Mouse (Mus musculus) embryonic facial prominence, embryonic 11.5 days (tissue): ENCODE data around the gene Igfbp6. TPM values are rescaled to one million over a fixed set of nuclear protein-coding genes. Genes with fewer than 3 reads are reported as not detected.
A peak's percentile ranks its signal among the peaks of the same experiment; 100 is the strongest.

Experiments
- ATAC-seq: fragments of 200-750 bp; cut with Nextera tagmentation; replicated peaks from 2 replicates; pipeline ENCODE4 v1.8.0; 2017; ENCODE audit warnings: low read depth; ENCODE audit not compliant: insufficient number of reproducible peaks, low FRiP score, low TSS enrichment
- DNase-seq: peaks from one replicate; pipeline ENCODE4 v3.0.0-alpha.2; 2015; ENCODE audit warnings: low spot score
- H3K27ac ChIP-seq: fragments of 300-500 bp; sonication (generic); replicated peaks from 2 replicates; pipeline ENCODE4 v1.5.1; 2014; ENCODE audit warnings: mild to moderate bottlenecking, low read depth, low read length, control low read depth
- H3K27me3 ChIP-seq: fragments of 300-500 bp; sonication (generic); 2 replicates; pipeline ENCODE4 v1.6.1; 2014; ENCODE audit warnings: mild to moderate bottlenecking, low read length, moderate library complexity, mixed read lengths; ENCODE audit not compliant: control insufficient read depth, insufficient read depth
- H3K36me3 ChIP-seq: fragments of 300-500 bp; sonication (generic); replicated peaks from 2 replicates; pipeline ENCODE4 v1.6.1; 2014; ENCODE audit warnings: low read depth, mild to moderate bottlenecking, low read length, moderate library complexity, mixed read lengths; ENCODE audit not compliant: control insufficient read depth, insufficient read depth
- H3K4me1 ChIP-seq: fragments of 300-500 bp; sonication (generic); 2 replicates; pipeline ENCODE4 v1.6.1; 2014; ENCODE audit warnings: low read length, mixed read lengths; ENCODE audit not compliant: control insufficient read depth, insufficient read depth
- H3K4me2 ChIP-seq: fragments of 300-500 bp; sonication (generic); 2 replicates; pipeline ENCODE4 v1.6.1; 2014; ENCODE audit warnings: low read depth, mild to moderate bottlenecking, control low read depth, low read length, moderate library complexity
- H3K4me3 ChIP-seq: fragments of 300-500 bp; sonication (generic); 2 replicates; pipeline ENCODE4 v1.5.1; 2014; ENCODE audit warnings: low read depth, low read length, control low read depth
- H3K9ac ChIP-seq: fragments of 300-500 bp; sonication (generic); replicated peaks from 2 replicates; pipeline ENCODE4 v1.6.1; 2014; ENCODE audit warnings: mild to moderate bottlenecking, control low read depth, low read length
- H3K9me3 ChIP-seq: fragments of 300-500 bp; sonication (generic); replicated peaks from 2 replicates; pipeline ENCODE4 v1.6.1; 2016; ENCODE audit warnings: mild to moderate bottlenecking, low read length, inconsistent platforms, mixed read lengths; ENCODE audit not compliant: control insufficient read depth
- WGBS: fragments of 180-500 bp; shearing (Covaris S2); extraction: QIAGEN DNeasy Blood & Tissue Kit; methylation state at CpG from one replicate; pipeline ENCODE4 v1.1.7; 2014; 5-methylcytosine and 5-hydroxymethylcytosine counted together
- polyA plus RNA-seq: library from polyadenylated mRNA; unstranded; fragments of >200 nt; fragmentation: Nextera tagmentation; extraction: Ambion mirVana; gene quantifications from 2 replicates; pipeline ENCODE4 v1.2.1, GENCODE M21; 2014

Gene Igfbp6
- polyA plus RNA-seq, 1 experiment from 2014 or later: not detected

GRCm38 (mm10) chr15:102176571-102177316, 32.6 kb downstream of the Igfbp6 start:
- WGBS: 89% methylated on average over 7 of the region's 7 CpGs
- no peak overlapping the region for H3K27ac ChIP-seq
- ATAC-seq: no peak
- H3K27me3 ChIP-seq: no peaks in the 10 kb centered on the region
- H3K9ac ChIP-seq: no peak overlapping the region
- H3K4me2 ChIP-seq: no peak overlapping the region
- no peaks in the 10 kb centered on the region for H3K9me3 ChIP-seq
- no peak for DNase-seq
- H3K4me3 ChIP-seq: no peak overlapping the region
- no peaks in the 10 kb centered on the region for H3K36me3 ChIP-seq
- H3K4me1 ChIP-seq: no peaks in the 10 kb centered on the region

DNA sequence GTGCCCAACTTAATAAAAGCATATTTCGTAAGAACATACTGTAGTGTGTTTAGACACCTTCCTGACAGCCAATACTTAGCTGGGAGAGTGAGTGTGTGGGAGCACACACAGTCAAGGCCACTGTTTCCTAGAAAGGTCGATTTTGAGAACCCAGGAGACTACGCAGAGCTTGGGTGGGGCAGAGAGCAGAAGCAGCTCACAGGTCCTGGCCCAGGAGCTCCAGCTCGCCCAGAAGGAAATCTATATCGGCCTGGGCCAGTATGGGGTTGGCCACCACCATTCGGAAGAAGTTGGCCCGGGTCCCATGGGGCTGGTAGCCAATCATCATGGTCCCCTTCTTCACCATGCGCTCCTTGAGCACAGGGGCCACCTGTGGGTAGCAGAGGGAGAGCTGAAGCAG, 33.3 kb downstream of the Igfbp6 start:
- WGBS: 92% methylated on average over 8 of the region's 8 CpGs
- H3K9ac ChIP-seq: no peak overlapping the region
- no peaks in the 10 kb centered on the region for H3K27me3 ChIP-seq
- no peaks in the 10 kb centered on the region for H3K9me3 ChIP-seq
- H3K4me1 ChIP-seq: no peaks in the 10 kb centered on the region
- H3K4me3 ChIP-seq: no peak overlapping the region
- no peak for ATAC-seq
- no peaks in the 10 kb centered on the region for H3K36me3 ChIP-seq
- no peak overlapping the region for H3K27ac ChIP-seq
- DNase-seq: no peak
- H3K4me2 ChIP-seq: no peak overlapping the region

- DNase-seq: peak; percentile 84
- no peaks in the 10 kb centered on the region for H3K4me1 ChIP-seq
- H3K4me3 ChIP-seq: no peak overlapping the region
- H3K9me3 ChIP-seq: no peaks in the 10 kb centered on the region
- no peaks in the 10 kb centered on the region for H3K36me3 ChIP-seq
- no peak for ATAC-seq
- no peak overlapping the region for H3K4me2 ChIP-seq
- WGBS: 11% methylated on average over 6 of the region's 6 CpGs
- H3K27ac ChIP-seq: no peak overlapping the region
- H3K27me3 ChIP-seq: no peaks in the 10 kb centered on the region
- no peak overlapping the region for H3K9ac ChIP-seq
These were observed 34.1 kb downstream of the Igfbp6 start for GRCm38 (mm10) chr15:102178279-102178678.

GRCm38 (mm10) chr15:102179106-102179505, 34.9 kb downstream of the Igfbp6 start:
- DNase-seq (no peak), ATAC-seq (no peak)
- Histone ChIP-seq H3K36me3 (no peaks in the 10 kb centered on the region), H3K27ac (no peak overlapping the region), H3K27me3 (no peaks in the 10 kb centered on the region), H3K4me3 (no peak overlapping the region), H3K9me3 (no peaks in the 10 kb centered on the region), H3K4me2 (no peak overlapping the region), H3K9ac (no peak overlapping the region), H3K4me1 (no peaks in the 10 kb centered on the region)
- WGBS: 84% methylated on average over 9 of the region's 9 CpGs

GRCm38 (mm10) chr15:102179924-102180323, 35.8 kb downstream of the Igfbp6 start:
- no peaks in the 10 kb centered on the region for H3K36me3 ChIP-seq
- WGBS: 91% methylated on average over 14 of the region's 14 CpGs
- ATAC-seq: no peak

GRCm38 (mm10) chr15:102183076-102183475, 38.9 kb downstream of the Igfbp6 start:
- peak; percentile 35 for DNase-seq
- no peak overlapping the region for H3K4me3 ChIP-seq
- no peak for ATAC-seq
- no peaks in the 10 kb centered on the region for H3K9me3 ChIP-seq
- H3K4me2 ChIP-seq: no peak overlapping the region
- no peaks in the 10 kb centered on the region for H3K27me3 ChIP-seq
- H3K36me3 ChIP-seq: no peaks in the 10 kb centered on the region
- no peak overlapping the region for H3K9ac ChIP-seq
- H3K27ac ChIP-seq: no peak overlapping the region
- no peaks in the 10 kb centered on the region for H3K4me1 ChIP-seq
- WGBS: 53% methylated on average over 3 of the region's 3 CpGs

More at GRCm38 (mm10) chr15:102179924-102180323, 35.8 kb downstream of the Igfbp6 start:
- Histone ChIP-seq H3K9me3 (no peaks in the 10 kb centered on the region), H3K9ac (no peak overlapping the region), H3K4me2 (no peak overlapping the region), H3K27me3 (no peaks in the 10 kb centered on the region), H3K4me3 (no peak overlapping the region), H3K27ac (no peak overlapping the region), H3K4me1 (no peaks in the 10 kb centered on the region)
- DNase-seq: no peak

DNA sequence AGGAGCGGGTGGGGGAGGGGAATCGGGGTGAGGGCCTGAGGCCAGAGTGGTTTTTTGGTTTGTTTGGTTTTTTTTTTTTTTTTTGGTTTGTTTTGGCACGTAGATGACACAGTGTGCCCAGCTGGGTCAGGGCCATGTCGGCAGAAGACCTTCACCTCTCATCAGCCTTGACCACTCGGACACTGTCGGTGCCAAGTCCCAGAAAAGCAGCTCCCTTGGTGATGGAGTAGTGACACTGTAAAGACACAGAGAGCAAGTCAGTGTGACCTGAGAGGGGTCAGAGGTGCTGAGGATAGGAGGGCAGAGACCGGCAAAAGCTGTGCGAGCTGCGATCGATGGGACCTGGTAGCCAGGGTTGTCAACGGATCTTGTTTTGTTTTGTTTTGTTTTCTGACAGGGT, 42.1 kb downstream of the Igfbp6 start:
- Histone ChIP-seq H3K27ac (no peak overlapping the region), H3K4me2 (no peak overlapping the region), H3K27me3 (no peaks in the 10 kb centered on the region), H3K4me1 (no peaks in the 10 kb centered on the region), H3K9me3 (no peaks in the 10 kb centered on the region), H3K4me3 (no peak overlapping the region), H3K36me3 (no peaks in the 10 kb centered on the region), H3K9ac (no peak overlapping the region)
- DNase-seq (no peak), ATAC-seq (no peak)
- WGBS: 71% methylated on average over 11 of the region's 11 CpGs

DNA sequence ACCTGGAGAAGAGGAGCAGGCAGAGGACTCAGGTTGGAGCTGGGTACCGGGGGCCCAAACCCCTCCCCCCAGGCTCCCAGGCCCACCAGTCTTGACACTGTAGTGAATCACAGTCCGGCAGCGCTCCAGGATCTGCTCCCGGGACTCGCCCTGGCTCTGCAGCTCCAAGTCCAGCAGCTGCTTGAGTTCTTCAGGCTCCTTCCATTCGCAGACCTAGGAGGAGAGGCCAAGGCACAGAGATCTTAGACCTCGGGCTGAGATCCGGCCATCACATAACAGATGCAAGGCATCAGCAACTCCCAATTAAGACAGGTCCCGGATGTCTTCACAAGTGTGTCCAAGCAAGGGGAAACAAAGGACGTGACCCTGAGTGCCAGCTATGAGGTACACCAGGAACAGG, 43.9 kb downstream of the Igfbp6 start:
- Histone ChIP-seq H3K4me2 (no peak overlapping the region), H3K4me1 (no peaks in the 10 kb centered on the region), H3K36me3 (no peaks in the 10 kb centered on the region), H3K27ac (no peak overlapping the region), H3K27me3 (no peaks in the 10 kb centered on the region), H3K4me3 (no peak overlapping the region), H3K9me3 (no peaks in the 10 kb centered on the region), H3K9ac (no peak overlapping the region)
- WGBS: 92% methylated on average over 10 of the region's 10 CpGs
- ATAC-seq (no peak), DNase-seq (no peak)
